Mouse (Mus musculus) urinary bladder, postnatal 36 days (tissue): ENCODE data around the gene Abhd14a.

ENCODE experiments used
- DNase-seq, 2 experiments: peaks; one replicate each; pipeline ENCODE4 v3.0.0; 2022; ENCODE audit warnings: low spot score in 2 of 2, mixed read lengths in 1 of 2

Abhd14a gene

DNA sequence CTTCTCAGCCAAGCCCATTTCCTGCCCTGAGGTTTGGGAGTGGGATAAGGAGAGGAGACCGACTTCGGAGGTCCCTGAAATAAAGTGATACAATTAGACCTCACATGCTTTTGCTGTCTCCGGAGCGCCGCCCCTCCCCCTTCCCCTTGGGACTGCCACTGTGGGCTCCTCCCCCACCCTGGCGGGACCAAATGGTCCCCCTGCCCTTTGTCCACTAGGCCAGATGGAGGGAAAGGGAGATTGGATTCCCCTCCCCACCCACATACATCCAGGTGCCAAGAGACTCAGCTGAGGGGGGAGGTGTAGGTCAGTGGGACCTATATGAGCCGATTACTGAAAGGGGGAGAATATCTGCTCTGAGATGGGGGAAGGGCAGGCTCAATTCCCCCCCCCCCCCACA lies 5.3 kb upstream of the Abhd14a start:
- DNase-seq = no peak

GRCm38 (mm10) chr9:106452351-106452750 lies 4.9 kb upstream of the Abhd14a start:
- no peak for DNase-seq

- DNase-seq = no peak
Observed at GRCm38 (mm10) chr9:106451899-106452298, 4.4 kb upstream of the Abhd14a start.

DNA sequence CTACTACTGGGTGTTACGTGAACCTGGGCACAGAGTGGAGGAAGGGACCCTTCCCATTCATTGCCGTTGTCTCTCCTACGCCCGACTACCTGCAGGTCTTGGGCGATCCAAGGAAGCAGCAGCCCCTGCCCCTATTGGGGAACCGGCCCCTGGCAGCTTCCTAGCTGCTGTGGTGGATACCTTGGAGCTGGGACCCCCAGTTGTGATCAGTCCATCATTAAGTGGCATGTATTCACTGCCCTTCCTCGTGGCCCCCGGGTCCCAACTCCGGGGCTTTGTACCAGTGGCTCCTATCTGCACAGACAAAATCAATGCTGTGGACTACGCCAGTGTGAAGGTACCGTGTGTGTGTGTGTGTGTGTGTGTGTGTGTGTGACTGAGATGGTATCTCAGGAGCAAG lies 3.8 kb upstream of the Abhd14a start:
- no peak for DNase-seq

DNA sequence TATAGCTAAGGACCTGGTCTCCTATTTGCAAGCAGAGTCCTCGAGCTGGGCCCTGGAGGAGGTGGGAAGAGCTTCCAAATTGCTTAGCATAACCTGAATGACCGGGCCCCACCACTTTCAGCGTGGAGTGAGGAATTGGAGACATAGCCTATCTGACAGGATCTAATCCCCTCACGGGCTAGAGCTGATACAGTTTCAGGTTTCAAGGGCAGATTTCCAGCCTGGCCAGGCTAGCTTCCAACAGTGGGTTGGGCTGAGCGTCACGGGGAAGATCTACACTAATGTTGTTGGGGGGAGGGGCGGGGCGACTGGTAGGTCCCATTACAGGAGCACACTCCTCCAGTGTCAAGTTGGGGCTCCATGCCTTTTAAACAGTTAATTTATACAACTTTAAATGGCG lies 3.2 kb upstream of the Abhd14a start:
- peak in 1 of 2 experiments; percentile 68 for DNase-seq

GRCm38 (mm10) chr9:106449947-106450346 lies 2.5 kb upstream of the Abhd14a start:
- no peak for DNase-seq

DNA sequence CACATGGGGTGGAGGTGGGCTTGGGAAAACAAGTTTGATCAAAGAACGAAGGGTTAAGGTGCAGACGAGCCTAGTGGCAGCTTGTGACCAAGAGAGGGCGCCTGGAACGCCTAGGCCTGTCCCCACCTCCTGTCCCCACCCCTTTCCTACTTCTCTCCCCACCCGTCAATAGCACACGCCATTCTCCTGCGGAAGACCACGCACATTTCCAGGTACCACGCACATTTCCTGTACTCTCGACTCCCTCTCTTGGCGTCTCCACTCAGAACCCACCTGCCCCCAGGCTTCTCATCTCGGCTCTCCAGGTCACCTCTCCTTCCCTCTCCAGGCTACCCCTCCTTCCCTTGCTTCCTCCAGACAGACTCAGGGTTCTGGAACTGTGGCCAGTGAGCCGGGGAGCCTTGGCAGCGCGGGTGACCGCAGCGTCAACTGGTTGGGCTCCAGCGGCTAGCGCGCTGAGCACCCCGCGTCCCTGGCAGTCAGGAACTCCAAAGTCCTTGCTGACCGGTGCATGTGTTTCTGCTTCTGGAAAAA lies 1.1 kb upstream of the Abhd14a start:
- peak; percentile 68 to 69 for DNase-seq

DNA sequence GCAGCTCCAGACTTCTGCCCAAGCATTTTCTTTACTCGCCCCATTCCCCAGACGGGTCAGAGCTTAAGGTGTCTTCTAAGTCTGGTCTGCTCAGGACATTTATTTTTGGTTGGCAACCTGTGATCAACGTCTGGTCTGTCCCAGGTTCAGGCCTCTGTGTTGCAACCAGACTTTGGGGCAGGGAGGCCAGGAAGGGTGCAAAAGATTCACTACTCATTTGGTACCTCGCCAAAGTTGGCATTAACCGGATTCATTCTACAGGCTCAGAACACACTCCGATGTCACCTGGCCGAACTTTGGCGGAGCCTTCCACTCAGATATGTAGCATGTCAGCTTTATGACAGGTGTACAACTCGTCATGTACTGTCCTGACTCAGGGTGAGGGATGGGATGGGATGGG lies 473 bp upstream of the Abhd14a start:
- DNase-seq = no peak

DNA sequence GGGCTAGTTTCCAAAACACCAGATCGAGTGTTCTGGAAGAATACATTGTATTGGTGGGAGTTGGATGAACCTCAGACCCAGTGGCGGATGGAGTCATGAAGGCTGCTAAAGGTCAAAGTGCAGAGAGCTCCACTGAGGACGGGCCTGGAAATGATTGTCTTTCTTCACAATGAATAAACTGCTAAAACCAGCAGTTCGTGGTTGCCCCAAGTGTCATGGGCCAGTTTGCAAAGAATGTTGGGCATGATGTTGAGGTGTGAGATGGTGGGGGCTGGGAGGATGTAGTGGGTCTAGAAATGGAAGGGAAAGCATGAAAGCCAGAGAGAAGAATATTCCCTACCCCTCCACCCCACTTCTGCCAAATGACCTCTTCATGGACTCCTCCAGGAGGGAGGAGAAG lies 2.6 kb downstream of the Abhd14a start:
- no peak for DNase-seq

DNA sequence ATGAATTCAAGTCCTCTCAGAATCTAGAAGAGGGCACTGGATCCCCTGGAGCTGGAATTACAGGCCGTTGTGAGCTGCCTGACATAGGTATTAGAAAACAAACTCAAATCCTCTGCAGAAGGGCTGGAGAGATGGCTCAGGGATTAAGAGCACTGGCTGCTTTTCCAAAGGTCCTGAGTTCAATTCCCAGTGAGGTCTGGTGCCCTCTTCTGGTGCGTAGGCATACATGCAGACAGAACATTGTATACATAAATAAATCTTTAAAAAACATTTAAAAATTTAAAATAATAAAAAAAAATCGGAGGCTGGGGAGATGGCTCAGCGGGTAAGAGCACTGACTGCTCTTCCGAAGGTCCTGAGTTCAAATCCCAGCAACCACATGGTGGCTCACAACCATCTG lies 4.8 kb downstream of the Abhd14a start:
- DNase-seq = no peak

- DNase-seq = no peak
Observed at GRCm38 (mm10) chr9:106436566-106436965, 10.9 kb downstream of the Abhd14a start.

- no peak for DNase-seq
Observed at GRCm38 (mm10) chr9:106433389-106433788, 14.1 kb downstream of the Abhd14a start.

DNA sequence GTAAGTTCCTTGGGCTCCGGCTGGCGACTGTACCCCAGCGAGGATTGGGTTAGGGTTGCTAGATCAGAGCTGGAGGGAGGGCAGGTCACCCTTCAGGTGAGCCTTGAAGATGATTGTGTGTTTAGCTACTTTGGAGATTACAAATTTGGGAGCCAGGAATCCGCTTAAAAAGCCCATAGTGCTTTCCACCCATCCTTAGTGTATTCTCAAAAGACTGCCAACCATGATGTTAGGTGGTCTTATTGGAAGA lies 17.5 kb downstream of the Abhd14a start:
- DNase-seq = no peak

- DNase-seq = peak; percentile 94 to 97
Observed at GRCm38 (mm10) chr9:106429221-106430014, 18.1 kb downstream of the Abhd14a start, which contains the start of gene Rpl29. Rpl29 (plus strand) TSS chr9:106429454.

GRCm38 (mm10) chr9:106428719-106429220 lies 18.7 kb downstream of the Abhd14a start:
- no peak for DNase-seq

- DNase-seq = peak; percentile 76 to 82
Observed at GRCm38 (mm10) chr9:106421865-106422160, 25.7 kb downstream of the Abhd14a start.

DNA sequence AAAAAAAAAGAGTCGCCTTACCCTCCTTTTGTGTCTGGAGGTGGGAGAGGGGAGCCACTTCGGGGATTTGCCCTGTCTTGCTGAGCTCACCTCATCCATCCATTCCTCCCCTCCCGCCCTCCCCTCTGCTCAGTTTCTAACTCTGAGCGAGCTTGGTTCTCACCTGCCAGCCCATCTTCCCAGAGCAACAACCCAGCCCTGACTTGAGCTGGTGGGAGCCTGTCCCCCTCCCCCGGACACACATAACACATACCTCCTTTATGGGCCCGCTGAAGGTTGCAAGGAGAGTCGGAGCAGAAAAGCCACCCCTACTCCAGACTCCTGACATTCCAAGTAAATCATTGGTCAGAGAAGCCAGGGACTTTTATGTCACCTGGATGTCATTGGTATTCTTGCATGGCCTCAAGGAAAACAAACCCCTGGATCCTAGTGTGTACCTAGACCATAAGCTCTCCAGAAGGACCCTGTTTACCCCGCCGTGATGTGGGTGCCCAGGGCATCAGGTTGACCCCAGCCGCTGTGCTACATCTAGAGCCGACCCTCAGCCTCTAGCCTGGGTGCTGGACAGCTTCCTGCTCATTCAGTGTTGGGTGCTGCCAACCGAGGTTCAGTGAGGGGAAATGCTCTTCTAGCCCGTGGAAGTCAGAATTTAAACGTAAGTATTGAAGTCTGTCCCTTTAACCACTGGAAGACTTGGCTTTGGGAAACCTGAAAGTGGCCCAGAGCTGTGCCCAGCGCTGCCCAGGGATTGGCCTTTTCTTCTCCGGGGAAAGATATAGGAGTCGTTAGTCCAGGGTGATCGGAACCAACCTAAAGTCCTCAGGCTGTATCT lies 26.2 kb downstream of the Abhd14a start:
- no peak for DNase-seq

DNA sequence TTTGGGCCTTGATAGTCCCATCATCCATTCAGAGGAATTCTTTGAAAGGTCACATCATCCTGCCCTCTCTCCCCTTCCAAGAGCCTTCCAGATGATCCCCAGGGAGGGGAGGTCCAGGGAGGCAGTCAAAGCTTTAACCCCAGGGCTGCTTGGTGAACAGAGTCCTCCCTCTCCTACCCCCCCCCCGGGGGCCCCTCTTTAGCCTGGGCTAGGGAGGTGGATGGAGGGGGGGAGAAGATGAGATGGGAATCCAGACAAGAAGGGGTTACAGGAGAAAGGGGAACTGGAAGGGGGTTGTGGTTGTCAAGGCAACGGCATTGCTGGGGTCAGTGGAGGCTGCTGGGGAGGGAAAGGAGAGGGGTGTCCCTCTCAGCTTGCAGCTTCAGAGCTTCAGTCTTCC lies 26.9 kb downstream of the Abhd14a start:
- no peak for DNase-seq

GRCm38 (mm10) chr9:106417841-106418625 lies 29.4 kb downstream of the Abhd14a start:
- peak; percentile 37 to 65 for DNase-seq

DNA sequence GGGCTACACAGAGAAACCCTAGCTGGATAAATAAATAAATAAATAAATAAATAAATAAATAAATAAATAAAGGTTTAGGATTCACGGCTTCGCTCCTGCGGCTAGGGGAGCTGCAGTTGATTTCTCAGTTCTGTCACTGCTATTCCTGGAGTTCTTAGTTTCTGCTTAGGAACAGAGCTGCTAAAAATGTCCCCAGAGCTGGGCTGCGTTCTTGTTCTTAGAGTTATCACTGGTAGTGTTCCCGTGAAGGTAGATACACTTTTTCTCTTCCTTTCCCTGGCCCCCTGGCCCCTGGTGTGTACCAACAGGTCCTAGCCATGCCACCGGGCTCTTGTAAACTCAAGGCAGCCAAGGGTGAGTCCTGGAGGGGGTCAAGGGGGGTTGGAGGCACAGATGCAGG lies 30.7 kb downstream of the Abhd14a start:
- no peak for DNase-seq

DNA sequence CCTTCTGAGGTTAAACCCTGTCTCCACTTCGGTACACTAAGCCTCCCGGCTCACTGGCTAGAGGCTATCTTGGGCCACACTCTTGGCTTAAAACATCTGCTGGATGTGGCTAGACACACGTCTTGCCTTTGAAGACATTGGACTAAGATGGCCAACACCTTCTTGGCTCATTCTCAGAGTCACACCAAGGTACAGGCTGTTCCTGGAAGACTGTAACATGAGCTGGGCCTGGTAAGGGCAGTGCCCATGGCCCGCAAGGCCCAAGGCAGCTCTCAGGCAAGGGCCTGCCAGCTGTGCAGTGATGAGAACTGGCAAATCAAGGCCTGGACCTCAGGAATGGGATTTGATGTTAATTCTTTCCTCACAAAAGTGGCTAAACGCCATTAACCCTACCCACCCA lies 33.9 kb downstream of the Abhd14a start:
- no peak for DNase-seq

GRCm38 (mm10) chr9:106412210-106412609 lies 35.3 kb downstream of the Abhd14a start:
- DNase-seq = no peak
